Mouse (Mus musculus) intestine, postnatal 0 days (tissue): ENCODE data around the gene Chsy1. TPM values are rescaled to one million over a fixed set of nuclear protein-coding genes. Genes with fewer than 3 reads are reported as not detected.

ENCODE experiments used
- ATAC-seq: fragments of 200-750 bp; cut with Nextera tagmentation; 2 replicates; pipeline ENCODE4 v1.8.0; 2017; ENCODE audit warnings: mild to moderate bottlenecking, moderate TSS enrichment, moderate library complexity
- H3K27ac ChIP-seq: fragments of 300-500 bp; sonication (generic); 2 replicates; pipeline ENCODE4 v1.5.1; 2014; ENCODE audit warnings: mild to moderate bottlenecking, low read depth, low read length, moderate library complexity
- H3K27me3 ChIP-seq: fragments of 300-500 bp; sonication (generic); replicated peaks from 2 replicates; pipeline ENCODE4 v1.6.1; 2014; ENCODE audit warnings: low read length, mixed read lengths; ENCODE audit not compliant: control insufficient read depth, insufficient read depth
- H3K36me3 ChIP-seq: fragments of 300-500 bp; sonication (generic); 2 replicates; pipeline ENCODE4 v1.6.1; 2014; ENCODE audit warnings: mild to moderate bottlenecking, moderate library complexity; ENCODE audit not compliant: control insufficient read depth, insufficient read depth
- H3K4me1 ChIP-seq: fragments of 300-500 bp; sonication (generic); replicated peaks from 2 replicates; pipeline ENCODE4 v1.6.1; 2014; ENCODE audit warnings: antibody characterized with exemption, low read length, mixed read lengths; ENCODE audit not compliant: control insufficient read depth, insufficient read depth
- H3K4me2 ChIP-seq: fragments of 300-500 bp; sonication (generic); replicated peaks from 2 replicates; pipeline ENCODE4 v1.6.1; 2014; ENCODE audit warnings: low read depth, mild to moderate bottlenecking, moderate library complexity
- H3K4me3 ChIP-seq: fragments of 300-500 bp; sonication (generic); 2 replicates; pipeline ENCODE4 v1.5.1; 2014; ENCODE audit warnings: low read depth, low read length
- H3K9ac ChIP-seq: fragments of 300-500 bp; sonication (generic); 2 replicates; pipeline ENCODE4 v1.6.1; 2014; ENCODE audit warnings: mild to moderate bottlenecking, low read depth, low read length
- H3K9me3 ChIP-seq: fragments of 300-500 bp; sonication (generic); 2 replicates; pipeline ENCODE4 v1.6.1; 2016; ENCODE audit warnings: mixed run types; ENCODE audit not compliant: control insufficient read depth
- CTCF ChIP-seq: sonication (generic); IDR thresholded peaks from 2 replicates; pipeline ENCODE4 v1.5.1; 2016; ENCODE audit warnings: low read depth, mild to moderate bottlenecking, control low read depth, antibody characterized with exemption, moderate library complexity
- WGBS: fragments of 180-500 bp; shearing (Covaris S2); extraction: QIAGEN DNeasy Blood & Tissue Kit; methylation state at CpG from one replicate; pipeline ENCODE4 v1.1.7; 2014; 5-methylcytosine and 5-hydroxymethylcytosine counted together
- polyA plus RNA-seq: library from polyadenylated mRNA; unstranded; fragments of >200 nt; fragmentation: Nextera tagmentation; extraction: Ambion mirVana; gene quantifications from 2 replicates; pipeline ENCODE4 v1.2.1, GENCODE M21; 2015

Chsy1 gene
- polyA plus RNA-seq, 1 experiment from 2014 or later: 4.4 TPM

DNA sequence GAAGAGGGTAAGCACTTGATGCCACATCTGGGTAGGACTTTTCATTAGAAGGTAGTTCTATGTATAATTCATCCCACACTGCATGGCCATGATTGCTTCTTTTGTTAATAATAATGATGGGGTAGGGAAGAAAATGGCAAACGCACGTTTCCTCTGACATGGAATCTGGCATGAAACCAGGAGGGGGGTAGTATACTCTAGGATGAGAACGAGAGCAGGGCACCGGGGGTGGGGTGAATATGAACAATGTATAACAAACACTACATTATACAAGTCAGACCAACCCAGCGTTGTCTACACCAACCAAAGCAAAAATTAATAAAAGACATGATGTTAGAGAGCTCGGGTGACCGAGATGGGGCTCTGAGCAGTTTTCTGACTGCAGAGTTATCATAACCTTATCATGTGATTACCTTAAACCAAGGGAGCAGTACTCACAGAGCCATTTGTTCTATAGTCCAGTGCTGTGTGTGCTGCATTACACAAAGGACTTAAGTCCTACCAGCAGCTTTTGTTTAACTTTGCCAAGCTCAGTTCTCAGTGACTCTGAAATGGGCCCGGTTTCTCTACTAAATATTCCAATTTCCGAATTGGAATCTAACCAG lies 55.2 kb downstream of the Chsy1 start:
- H3K36me3 ChIP-seq: no peaks in the 10 kb centered on the region
- H3K4me2 ChIP-seq: no peak overlapping the region
- H3K4me1 ChIP-seq: no peaks in the 10 kb centered on the region
- H3K9me3 ChIP-seq: no peaks in the 10 kb centered on the region
- no peak overlapping the region for H3K9ac ChIP-seq
- WGBS: 60% methylated on average over 9 of the region's 9 CpGs
- no peak overlapping the region for H3K4me3 ChIP-seq
- no peak for ATAC-seq
- TF ChIP-seq CTCF: no peak
- H3K27me3 ChIP-seq: no peaks in the 10 kb centered on the region
- H3K27ac ChIP-seq: no peak overlapping the region

DNA sequence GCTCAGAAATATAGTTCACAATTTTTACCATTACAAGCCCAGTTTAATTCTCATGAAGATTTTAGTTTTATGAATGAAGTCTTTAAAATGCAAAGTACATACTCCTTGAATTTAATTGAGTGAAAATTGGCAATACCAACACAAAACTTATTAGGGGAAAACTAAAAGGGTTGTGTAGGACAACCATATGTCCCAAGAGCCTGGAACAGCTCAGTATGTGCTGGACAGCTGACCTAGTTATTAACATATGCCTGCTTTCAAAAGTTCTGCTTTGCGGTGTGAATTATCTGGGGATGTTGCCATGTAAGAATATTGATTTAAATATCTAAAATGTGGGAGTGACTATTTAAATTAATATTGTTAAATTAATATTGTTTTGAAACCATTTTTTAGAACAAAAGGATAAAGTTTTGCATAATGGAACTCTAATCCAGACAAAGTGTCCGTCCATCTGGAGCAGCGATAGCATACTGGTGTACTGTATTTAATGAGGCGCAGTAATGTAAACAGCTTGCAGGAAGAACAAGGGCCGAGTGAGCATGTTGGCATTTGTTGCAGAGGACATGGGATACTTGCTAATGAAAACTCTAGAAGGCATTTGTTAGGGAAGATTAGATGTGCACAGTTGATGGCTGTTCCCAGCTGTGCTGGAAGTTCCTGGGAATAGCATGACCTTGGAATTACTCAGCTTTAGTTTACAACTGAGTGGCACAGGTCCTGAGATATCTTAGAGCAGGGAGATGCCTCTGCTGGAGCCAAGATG lies 55.9 kb downstream of the Chsy1 start:
- Histone ChIP-seq H3K27ac (no peak overlapping the region), H3K9me3 (no peaks in the 10 kb centered on the region), H3K4me3 (no peak overlapping the region), H3K4me2 (no peak overlapping the region), H3K4me1 (no peaks in the 10 kb centered on the region), H3K27me3 (no peaks in the 10 kb centered on the region), H3K9ac (no peak overlapping the region), H3K36me3 (no peaks in the 10 kb centered on the region)
- no peak for TF ChIP-seq CTCF
- WGBS: 57% methylated on average over 5 of the region's 5 CpGs
- ATAC-seq: no peak

DNA sequence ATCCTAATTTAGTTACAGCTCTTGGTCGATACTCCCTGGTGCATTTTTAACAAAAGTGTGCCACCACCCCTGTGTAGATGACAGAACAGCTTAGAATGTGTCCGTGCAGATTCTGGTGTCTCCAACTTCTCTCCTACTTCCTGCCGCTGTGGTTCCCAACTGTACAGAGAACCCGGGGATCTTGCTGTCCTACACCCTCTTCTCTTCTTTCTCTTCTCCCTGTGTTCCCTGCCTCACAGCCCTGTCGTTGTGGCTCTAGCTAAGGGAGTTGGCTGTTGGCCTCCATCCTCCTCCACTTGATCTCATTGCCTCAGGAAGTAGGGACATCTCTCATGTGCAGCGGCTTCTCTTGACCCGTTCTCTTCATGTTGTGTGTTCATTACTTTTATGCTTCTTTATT lies 59.6 kb downstream of the Chsy1 start:
- TF ChIP-seq CTCF: no peak
- peaks cover 8% of the 10 kb centered on the region; the same call in 1 of the 2 replicates for H3K36me3 ChIP-seq
- 83% methylated on average over 7 of the region's 7 CpGs for WGBS
- no peak overlapping the region for H3K4me2 ChIP-seq
- no peaks in the 10 kb centered on the region for H3K9me3 ChIP-seq
- H3K27ac ChIP-seq: no peak overlapping the region
- H3K27me3 ChIP-seq: no peaks in the 10 kb centered on the region
- H3K9ac ChIP-seq: no peak overlapping the region
- no peaks in the 10 kb centered on the region for H3K4me1 ChIP-seq
- ATAC-seq: no peak
- H3K4me3 ChIP-seq: no peak overlapping the region

DNA sequence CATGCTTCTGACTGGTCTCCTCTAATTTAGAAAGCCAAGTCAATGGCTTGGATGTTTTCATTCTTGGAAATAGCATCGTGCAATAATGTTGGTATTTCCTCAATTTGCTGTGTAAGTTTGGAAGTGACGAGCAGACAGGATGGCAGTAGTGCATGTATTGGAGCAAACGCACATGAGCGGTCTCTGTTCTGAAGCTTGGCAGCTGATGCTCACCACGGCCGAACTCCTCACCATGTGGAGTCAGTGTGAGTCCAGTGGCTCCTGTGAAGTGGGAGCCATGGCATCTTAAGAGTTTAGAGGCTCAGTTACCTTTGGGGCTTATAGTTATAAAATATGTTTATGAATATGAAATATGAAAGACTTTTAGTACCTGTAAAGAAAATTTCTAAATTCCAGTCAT lies 60.2 kb downstream of the Chsy1 start:
- Histone ChIP-seq H3K36me3 (peaks cover 8% of the 10 kb centered on the region; the same call in 1 of the 2 replicates), H3K4me1 (no peaks in the 10 kb centered on the region), H3K27ac (no peak overlapping the region), H3K9ac (no peak overlapping the region), H3K4me2 (no peak overlapping the region), H3K9me3 (no peaks in the 10 kb centered on the region), H3K27me3 (no peaks in the 10 kb centered on the region), H3K4me3 (no peak overlapping the region)
- WGBS: 86% methylated on average over 6 of the region's 6 CpGs
- ATAC-seq: no peak
- no peak for TF ChIP-seq CTCF

DNA sequence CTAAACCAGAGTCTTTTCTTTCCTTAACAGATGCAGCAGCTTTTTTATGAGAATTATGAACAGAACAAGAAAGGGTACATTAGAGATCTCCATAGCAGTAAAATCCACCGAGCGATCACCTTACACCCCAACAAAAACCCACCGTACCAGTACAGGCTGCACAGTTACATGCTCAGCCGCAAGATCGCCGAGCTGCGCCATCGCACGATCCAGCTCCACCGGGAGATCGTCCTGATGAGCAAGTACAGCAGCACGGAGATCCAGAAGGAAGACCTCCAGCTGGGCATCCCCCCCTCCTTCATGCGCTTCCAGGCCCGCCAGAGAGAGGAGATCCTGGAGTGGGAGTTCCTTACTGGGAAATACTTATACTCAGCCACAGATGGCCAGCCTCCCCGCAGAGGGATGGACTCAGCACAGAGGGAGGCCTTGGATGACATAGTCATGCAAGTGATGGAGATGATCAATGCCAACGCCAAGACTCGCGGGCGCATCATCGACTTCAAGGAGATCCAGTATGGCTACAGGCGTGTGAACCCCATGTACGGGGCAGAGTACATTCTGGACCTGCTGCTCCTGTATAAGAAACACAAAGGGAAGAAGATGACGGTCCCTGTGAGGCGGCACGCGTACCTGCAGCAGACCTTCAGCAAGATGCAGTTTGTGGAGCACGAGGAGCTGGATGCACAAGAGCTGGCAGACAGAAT lies 61.6 kb downstream of the Chsy1 start:
- Histone ChIP-seq H3K27me3 (no peaks in the 10 kb centered on the region), H3K4me3 (no peak overlapping the region), H3K9ac (no peak overlapping the region), H3K36me3 (peaks cover 8% of the 10 kb centered on the region; the same call in 1 of the 2 replicates), H3K4me2 (no peak overlapping the region), H3K27ac (no peak overlapping the region), H3K9me3 (no peaks in the 10 kb centered on the region), H3K4me1 (no peaks in the 10 kb centered on the region)
- TF ChIP-seq CTCF: no peak
- 94% methylated on average over 27 of the region's 27 CpGs for WGBS
- ATAC-seq: no peak

DNA sequence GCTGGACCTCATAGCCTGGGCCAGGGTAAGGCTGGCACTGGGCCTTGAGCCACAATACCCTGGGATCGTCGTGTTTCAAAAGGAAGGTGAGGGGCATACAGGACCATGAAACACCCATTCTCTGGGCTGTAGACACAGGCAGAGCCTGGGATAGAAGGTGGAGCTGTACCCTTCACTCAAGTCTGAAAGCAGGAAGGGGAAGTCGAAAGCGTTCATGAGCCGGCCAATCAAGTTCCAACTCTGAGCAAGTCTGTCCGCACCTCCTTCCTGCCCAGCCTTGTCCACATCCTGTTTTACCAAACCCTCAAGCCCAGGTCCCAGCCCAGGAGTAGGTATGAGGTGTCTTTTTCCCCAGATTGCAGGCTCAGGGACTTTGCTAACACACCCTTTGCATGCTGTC lies 66.4 kb downstream of the Chsy1 start:
- H3K4me3 ChIP-seq: no peak overlapping the region
- no peak for TF ChIP-seq CTCF
- no peak overlapping the region for H3K9ac ChIP-seq
- no peaks in the 10 kb centered on the region for H3K9me3 ChIP-seq
- H3K27ac ChIP-seq: no peak overlapping the region
- no peaks in the 10 kb centered on the region for H3K4me1 ChIP-seq
- H3K36me3 ChIP-seq: peaks cover 7% of the 10 kb centered on the region; the same call in 1 of the 2 replicates
- ATAC-seq: no peak
- 92% methylated on average over 6 of the region's 6 CpGs for WGBS
- H3K4me2 ChIP-seq: no peak overlapping the region
- no peaks in the 10 kb centered on the region for H3K27me3 ChIP-seq
